Mouse (Mus musculus) ovary, adult 18-20 months (tissue): ENCODE results near the gene Ftl1.
"Not testable (repeated sequence)": the region's sequence is repeated elsewhere in the genome, so short reads cannot be mapped to it uniquely, and the experiment has no call there.

ENCODE experiments used
- DNase-seq: peaks from one replicate; pipeline ENCODE4 v3.0.0; 2022; ENCODE audit warnings: low spot score, mixed read lengths

Ftl1 gene

DNA sequence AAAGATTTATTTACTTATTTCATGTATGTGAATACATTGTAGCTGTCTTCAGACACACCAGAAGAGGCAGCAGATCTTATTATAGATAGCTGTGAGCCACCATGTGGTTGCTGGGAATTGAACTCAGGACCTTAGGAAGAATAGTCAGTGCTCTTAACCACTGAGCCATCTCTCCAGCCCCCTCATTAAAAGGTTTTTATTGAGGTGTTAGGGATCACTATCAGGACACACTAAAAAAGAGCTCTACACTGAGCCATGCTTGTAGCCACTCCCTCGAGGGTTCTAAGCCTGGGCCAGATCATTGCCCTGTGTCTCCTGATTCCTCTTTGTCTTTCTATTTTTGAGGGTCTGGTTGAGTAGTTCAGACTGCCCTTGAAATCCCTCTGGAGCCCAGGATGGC is 16.8 kb upstream of the Ftl1 start:
- DNase-seq, result no peak

DNA sequence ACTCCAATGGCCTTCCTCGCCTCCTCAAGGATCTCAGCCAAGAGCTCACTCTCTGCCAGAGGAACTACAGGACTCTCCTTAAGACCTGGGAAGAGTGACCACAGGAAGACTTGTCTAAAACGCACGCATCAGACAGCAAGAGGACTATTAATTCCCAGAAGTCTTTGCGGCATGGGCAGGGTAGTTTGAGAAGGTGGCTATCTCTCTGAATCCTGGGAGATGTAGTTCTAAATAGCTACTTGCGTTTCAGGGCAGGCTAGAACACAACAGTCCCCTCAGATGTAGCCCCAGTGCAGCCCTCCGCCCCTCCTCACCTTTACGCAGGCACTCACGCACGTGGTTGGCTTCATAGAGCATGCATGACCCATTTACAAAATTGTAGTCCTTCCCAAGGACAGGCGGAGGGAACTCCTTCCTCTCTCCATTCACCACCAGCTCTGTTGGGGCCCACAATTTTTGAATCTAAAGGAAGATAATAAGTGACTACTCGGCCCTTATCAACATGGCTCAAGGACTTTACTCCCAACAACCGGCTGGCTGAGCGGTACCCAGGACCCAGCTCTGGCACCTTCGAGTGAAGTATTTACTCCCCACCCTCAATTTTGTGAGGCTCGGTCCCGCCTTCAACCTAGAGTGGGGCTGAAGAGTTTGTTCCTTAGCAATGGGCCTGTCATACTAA is 15.7 kb upstream of the Ftl1 start:
- DNase-seq, result no peak

DNA sequence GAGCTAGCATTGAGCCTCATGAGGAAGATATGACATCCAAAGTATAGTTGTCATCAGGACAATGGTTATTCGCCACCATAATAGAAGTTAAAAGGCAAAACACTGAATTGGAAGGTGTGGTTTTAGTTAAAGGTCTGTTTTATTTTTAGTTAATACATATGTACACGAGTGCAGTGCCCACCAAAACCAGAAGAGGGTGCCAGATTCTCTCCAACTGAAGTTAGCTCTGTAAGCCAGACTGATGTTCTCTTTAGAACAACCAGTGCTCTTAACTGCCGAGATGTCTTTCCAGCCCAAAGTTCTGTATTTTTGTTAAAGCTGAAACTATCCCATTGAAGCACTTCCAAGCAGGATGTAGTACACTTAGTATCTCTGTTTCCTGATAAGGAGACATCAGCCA is 11.2 kb upstream of the Ftl1 start:
- no peak for DNase-seq

DNA sequence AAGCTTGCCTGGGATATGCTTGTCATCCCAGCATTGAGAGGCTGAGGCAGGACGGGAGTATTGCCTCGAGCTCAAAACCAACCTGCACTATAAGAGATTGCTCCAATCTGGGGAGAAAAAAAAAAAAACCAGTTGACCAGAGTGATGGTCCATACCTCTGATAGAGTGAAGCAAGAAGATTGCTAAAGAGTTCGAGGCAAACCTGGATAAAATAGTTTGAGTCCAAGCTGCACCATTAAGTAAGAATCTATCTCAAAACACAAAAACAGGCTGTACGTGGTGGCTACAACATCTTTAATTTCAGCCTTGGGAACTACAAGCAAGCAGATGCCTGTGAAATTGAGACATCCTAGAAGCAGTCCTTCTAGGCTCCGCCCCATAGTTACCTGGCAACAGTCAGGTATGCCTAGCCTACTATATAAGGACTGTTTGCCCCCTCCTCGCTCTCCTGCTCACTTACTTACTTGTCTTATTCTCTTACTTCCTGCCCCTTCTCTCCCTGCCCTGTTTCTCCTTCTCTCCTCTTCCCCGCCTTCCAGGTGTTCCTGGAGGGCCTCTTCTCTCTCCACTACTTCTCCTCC is 7.5 kb upstream of the Ftl1 start:
- no peak for DNase-seq

DNA sequence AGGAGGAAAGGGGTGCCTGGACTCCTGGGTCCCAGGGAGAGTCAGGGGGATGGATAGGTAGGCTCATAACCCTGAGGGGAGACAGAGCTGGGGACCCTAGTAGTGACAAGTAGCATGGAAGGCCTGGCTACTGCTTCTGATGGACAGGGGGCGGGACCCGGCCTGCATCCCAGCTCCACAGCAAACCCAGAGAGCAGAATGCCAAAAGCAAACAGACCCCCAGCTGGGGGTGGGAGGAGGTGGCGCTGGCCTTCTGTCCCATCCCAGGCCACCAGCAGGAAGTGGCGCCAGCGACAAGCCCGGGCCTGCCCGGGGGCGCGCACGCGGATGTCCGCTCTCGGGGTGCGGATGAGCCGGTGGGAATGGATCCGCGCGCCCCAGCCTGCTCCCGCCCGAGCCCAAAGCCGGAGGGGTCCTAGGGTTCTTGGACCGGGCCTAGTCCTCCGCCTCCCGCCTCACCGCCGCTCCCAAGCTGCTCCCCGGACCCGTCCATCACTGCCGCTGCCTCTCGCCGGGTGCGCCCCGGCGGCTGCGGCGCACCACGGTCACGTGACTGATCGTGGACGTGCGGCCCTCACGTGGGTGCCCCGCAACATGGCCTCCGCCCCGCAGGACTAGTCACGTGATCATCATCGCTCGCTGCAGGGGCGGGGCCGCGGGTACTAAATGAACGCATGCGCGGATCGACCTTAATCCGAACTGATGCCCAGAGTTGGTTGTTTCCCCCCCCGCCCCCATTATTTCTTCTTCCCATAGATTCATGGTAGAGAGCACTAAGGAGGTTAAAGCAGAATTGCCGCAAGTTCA is 6.8 kb upstream of the Ftl1 start, which contains the start of gene Bax:
TSS of gene Bax (minus strand) at position 616 of the 807 bp plus-strand sequence.
- peak; percentile 92 for DNase-seq

DNA sequence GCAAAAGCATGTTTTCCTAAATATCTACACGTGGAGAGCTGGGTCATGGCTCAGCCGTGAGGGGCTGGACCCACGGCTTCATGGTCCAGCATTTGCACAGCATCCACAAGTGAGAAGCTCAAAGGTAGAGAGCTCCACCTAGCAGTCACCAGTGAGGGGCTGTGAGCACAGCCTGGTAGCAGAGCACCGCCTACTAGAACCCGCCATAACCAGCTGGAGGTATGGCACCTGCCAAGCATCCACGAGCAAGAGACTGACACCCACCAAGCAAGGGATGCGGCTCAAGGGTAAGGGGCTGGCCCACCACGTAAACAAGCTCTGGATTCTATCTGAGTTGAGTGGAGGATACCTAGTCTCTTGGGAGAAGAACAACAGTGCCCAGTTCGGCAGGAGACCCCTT is 5.9 kb upstream of the Ftl1 start:
- no peak for DNase-seq

DNA sequence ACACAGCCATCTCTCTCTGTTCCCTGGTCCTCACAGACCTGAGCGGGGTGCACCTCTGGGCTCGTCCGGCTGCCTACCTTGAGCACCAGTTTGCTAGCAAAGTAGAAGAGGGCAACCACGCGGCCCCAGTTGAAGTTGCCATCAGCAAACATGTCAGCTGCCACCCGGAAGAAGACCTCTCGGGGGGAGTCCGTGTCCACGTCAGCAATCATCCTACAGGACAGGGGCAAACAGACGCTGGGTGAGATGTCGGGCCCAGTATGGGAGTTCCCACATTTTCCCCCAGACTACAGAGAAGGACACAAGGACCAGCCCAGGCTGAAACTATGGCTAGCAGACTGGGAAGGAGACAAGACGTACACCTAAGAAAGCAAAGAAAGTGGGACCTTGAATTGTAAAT is 5.4 kb upstream of the Ftl1 start:
- no peak for DNase-seq

DNA sequence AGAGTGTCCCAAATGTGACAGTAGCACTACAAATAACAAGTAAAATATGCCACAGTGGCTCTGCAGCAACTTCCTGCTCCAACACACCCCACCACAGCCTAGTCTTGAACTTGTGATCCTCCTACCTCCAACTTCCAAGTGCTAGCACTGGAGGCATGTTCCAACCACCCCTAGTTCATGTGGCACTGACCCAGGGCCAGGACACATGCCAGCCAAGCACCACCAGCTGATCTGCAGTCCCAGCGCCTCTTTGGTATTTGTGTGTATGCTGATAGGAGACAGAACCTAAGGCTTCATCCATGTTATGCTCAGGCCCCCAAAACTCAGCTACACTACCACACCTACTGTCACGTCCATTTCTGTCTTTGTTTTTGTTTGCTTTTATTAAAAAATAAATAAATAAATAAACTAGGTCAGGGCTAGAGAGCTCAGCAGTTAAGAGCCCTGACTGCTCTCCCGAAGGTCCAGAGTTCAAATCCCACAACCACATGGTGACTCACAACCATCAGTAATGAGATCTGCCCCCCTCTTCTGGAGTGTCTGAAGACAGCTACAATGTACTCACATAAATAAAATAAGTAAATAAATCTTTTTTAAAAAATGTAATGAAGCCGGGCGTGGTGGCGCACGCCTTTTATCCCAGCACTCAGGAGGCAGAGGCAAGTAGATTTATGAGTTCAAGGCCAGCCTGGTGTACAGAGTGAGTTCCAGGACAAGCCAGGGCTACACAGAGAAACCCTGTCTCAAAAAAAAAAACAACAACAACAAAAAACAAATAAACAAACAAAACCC is 4.5 kb upstream of the Ftl1 start:
- no peak for DNase-seq

DNA sequence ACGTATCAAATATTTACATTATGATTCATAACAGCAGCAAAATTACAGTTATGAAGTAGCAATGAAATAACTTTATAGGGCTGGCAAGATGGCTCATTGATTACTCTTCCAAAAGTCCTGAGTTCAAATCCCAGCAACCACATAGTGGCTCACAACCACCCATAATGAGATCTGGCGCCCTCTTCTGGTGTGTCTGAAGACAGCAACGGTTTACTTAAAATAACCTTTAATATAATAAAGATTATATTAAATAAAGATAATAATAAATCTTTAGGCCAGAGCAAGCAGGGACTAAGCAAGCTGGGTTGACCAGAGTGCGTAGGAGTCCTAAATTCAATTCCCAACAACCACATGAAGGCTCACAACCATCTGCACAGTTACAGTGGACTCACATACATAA is 3.2 kb upstream of the Ftl1 start:
- DNase-seq, result not testable (repeated sequence)

DNA sequence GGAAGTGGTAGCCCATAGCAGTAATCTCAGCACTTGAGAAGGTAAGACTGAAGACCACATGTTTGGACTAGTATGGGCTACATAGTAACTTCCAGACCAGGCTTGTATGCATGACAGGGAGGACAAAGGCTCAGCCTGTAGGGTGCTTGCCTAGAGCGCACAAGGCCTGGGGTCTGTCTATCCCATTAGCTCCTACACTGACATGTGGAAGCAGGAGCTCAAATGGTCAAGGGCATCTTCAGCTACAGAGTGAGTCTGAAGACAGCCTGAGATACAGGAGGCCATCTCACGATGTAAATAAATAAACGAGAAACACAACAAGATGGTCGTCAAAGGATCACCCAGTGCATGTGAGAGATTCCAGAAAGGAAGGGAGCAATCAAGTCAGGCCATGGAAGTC is 2.6 kb upstream of the Ftl1 start:
- DNase-seq, result no peak

DNA sequence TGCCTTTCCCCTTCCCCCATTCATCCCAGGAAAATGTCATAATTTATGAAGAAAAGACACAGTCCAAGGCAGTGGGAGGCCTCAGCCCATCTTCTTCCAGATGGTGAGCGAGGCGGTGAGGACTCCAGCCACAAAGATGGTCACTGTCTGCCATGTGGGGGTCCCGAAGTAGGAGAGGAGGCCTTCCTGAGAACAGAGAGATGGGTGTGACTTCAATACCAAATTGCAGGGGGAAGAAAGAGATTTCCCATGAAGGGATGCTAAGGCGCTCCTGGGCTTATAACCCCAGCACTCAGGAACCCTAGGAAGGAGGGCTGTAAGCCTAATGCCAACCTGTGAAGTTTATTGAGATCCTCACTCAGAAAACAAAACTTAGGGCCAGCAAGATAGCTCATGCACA is 2.1 kb upstream of the Ftl1 start:
- no peak for DNase-seq

DNA sequence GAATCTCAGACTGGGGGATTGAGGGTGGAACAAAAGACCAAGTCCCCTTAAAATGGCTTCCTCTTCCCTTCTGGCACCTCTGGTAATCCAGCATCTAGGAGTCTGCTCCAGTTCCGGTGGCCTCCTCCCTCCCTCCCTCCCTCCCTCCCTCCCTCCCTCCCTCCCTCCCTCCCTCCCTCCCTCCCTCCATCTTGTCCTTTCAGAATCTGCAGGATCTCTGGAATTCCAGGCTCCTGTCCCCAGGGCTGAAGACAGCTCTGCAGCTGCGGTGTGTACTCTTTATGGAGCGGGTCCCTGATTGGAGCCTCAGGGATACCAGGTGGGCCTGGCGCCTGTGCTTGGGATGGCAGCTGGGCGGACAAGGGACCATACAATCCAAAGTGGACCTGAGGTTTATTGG is 1.6 kb upstream of the Ftl1 start:
- no peak for DNase-seq

DNA sequence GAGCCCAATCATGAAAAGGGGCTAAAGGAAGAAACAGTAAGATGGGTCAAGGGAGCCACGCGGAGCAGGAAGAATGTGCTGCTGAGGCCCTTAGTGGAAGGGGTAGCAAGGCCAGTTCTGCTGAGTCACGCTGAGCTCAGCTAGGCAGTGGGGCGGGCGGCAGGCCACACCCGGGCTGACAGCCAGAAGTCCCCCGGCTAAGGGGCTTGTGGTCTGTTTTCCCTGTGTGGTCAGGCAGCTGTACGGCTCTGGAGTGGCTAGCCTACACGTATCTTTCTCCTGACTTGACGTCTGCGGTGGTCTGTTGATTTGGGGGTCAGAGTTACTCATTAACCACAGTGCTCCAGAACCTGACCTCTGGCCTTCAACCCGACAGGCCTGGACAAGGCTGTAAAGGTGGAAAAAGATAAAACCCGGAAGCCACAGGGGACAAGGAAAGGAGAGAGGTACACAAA is 1.2 kb upstream of the Ftl1 start:
- peak; percentile 68 for DNase-seq

DNA sequence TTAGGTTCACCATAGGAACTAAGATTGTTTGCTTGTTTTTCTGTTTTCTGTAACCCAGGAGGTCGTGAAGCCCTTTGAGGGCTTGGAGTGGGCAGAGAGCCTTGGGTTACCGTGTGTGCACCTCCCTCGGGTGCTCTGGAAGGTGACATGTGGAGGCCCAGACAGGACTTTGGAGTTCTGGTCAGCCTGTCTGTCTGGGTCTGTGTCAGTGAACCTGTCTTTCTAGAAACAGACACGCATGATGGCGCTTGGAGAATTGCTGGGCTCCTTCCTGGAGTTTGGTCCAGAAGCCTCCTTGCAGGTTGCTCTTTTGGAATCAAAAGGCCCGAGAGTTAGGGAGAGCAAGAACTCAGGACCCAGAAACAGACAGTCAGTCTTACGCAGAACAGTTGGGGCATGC is 693 bp upstream of the Ftl1 start:
- DNase-seq, result no peak

DNA sequence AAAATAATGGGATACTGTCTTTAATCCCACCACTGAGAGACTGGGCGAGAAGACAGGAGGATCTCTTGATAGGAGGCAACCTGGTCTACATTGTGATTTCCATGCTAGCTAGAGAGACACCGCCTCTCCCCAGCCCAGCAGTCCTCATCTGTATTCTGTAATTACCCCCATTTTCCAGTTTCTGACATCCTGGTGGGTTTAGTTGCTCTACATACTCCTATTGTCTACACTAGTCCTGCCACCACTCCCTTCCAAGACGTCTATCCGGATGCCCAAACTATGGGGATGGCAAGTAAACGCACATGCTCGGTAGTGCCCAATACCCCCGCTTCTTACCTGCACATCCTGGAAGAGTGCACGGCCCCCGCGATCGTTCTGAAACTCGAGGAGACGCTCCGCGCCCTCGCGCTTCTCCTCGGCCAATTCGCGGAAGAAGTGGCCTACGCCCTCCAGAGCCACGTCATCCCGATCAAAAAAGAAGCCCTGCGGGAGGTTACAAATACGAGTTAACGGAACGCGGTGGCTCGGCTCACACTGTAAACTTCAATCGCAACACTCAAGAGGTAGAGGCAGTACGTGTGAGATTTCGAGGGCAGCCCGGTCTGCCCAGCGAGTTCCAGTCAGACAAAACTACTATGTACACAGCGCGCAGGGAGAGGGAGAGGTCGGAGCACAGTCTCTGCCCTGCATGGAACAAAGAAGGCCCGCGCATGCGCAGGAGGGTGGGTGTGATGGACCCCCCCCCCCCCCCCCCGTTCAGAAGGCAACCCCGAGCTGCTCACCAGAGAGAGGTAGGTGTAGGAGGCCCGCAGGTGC is 728 bp downstream of the Ftl1 start:
- DNase-seq, result no peak

DNA sequence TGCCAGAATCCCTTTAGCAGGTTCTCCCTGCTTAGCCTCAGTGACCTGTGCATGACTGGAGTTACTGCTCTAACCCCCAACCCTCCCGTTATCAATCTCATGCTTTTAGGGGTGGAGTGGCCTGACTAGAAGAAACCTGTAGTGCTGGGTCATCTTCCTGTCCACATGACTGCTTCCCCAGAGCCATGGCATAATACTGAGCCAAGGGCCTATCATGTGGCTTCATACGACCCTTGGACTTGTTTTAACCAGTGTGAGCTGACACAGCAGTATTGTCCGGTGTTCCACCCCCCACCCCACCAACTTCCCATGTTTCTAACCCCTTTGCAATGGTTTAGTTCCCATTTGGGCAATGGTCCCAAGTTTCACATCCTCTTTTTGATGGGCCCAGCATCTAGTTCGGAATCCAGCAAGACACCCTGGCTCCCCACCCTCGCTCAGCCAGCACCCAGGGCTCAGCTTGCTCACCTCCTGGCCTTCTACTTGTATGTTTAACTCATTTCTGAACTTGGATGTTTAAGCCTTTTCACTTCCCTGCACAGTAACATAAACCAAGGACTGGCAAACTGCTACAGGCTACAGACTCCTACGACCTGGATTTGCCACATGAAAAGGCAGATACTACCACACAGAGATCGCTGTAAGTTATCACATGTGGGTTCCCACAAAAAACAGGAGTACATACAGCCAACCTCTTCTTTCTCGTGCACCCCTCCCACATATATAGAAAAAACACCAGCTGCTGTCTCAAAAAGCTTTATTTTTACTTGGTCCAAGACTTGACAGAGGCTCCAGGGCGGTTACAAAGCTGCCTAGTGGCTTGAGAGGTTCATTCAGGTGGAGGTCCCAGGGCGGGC is 2.3 kb downstream of the Ftl1 start:
- DNase-seq, result no peak

DNA sequence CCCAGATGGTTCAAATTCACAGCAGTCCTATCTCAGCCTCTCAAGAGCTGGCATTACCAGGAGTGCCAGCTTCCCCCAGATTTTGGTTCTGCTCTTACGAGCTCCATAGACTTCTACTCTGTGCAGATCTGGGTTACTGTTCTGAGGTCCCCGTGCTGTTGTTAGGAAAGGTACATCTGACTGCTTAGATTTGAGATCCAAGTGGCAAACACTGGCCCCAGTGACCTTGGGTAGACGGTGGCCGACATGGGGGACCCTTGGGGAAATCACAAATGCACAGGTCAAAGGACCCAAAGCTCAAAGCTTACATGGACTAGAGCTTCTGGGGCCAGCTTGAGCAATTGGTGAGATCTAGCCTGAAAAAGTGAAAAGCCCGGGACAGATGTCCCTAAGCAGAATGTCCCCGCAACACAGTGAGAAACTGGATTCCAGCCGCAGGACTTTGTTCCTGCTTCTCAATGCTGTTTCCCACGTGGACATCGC is 2.9 kb downstream of the Ftl1 start:
- DNase-seq, result no peak

DNA sequence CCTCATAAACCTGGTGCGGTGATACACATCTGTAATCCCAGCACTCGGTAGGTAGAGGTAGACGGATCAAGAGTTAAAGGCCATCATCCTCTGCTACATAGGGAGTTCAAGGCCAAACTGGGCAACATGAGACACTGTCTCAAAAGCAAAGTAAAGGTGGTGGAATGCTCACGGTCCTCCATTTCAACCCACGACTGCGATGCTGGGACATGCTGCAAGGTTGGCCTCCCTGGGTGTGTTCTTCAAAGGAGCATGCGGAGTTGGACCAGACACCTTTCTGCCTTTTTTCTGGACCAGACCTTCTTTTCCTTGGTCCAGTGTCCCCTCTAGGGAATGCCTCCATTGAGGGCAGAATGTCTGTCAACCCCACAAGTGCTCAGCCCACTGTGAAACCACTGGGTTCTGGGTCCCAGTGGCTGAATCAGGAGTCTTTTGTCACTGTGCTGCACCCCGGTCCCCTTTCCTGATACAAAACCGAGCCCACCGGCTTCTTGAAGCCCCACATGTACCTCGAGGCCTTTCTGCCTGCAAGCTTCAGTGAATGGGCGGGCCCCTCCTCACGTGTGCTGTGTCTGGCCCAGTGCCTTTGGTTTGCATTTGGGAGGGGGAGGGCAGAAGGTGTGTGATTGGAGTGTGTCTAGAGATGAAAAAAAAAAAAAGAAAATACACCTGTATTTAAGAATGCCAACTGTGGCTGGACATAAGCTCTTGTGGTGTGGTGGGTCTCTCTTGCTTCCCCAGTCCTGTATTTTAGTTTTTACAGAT is 3.6 kb downstream of the Ftl1 start:
- no peak for DNase-seq

DNA sequence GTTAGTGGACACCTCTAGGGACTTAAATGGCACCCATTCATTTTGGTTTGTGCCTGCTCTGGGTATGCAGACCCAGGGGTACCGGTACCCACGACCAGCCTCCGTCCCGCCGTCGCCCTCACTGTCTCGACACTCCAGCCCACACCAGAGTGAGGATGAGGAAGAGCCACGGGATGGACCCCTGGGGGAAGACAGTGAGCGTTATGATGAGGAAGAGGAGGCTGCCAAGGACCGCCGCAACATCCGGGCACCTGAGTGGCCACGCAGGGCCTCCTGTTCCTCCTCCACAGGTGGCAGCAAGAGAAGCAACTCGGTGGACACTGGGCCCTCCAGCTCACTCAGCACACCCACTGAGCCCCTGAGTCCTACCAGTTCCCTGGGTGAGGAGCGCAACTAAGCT is 4.7 kb downstream of the Ftl1 start:
- no peak for DNase-seq
